Mouse (Mus musculus) neural tube, embryonic 12.5 days (tissue): ENCODE data around the gene Doc2g. TPM values are rescaled to one million over a fixed set of nuclear protein-coding genes. Genes with fewer than 3 reads are reported as not detected.
"Not testable (repeated sequence)": the region's sequence is repeated elsewhere in the genome, so short reads cannot be mapped to it uniquely, and the experiment has no call there.

ENCODE experiments used
- ATAC-seq: fragments of 200-750 bp; cut with Nextera tagmentation; 2 replicates; pipeline ENCODE4 v1.8.0; 2017; ENCODE audit warnings: low read depth, mild to moderate bottlenecking, moderate TSS enrichment, moderate library complexity; ENCODE audit not compliant: low FRiP score
- H3K27ac ChIP-seq: fragments of 300-500 bp; sonication (generic); 2 replicates; pipeline ENCODE4 v1.5.1; 2016
- H3K27me3 ChIP-seq: fragments of 300-500 bp; sonication (generic); replicated peaks from 2 replicates; pipeline ENCODE4 v1.6.1; 2016; ENCODE audit warnings: mild to moderate bottlenecking
- H3K36me3 ChIP-seq: fragments of 300-500 bp; sonication (generic); 2 replicates; pipeline ENCODE4 v1.6.1; 2016; ENCODE audit warnings: mild to moderate bottlenecking
- H3K4me1 ChIP-seq: fragments of 300-500 bp; sonication (generic); 2 replicates; pipeline ENCODE4 v1.6.1; 2016
- H3K4me2 ChIP-seq: fragments of 300-500 bp; sonication (generic); replicated peaks from 2 replicates; pipeline ENCODE4 v1.6.1; 2016; ENCODE audit warnings: mild to moderate bottlenecking
- H3K4me3 ChIP-seq: fragments of 300-500 bp; sonication (generic); 2 replicates; pipeline ENCODE4 v1.5.1; 2016
- H3K9ac ChIP-seq: fragments of 300-500 bp; sonication (generic); 2 replicates; pipeline ENCODE4 v1.6.1; 2016; ENCODE audit warnings: mild to moderate bottlenecking
- H3K9me3 ChIP-seq: fragments of 300-500 bp; sonication (generic); 2 replicates; pipeline ENCODE4 v1.6.1; 2016; ENCODE audit warnings: mild to moderate bottlenecking
- WGBS: fragments of 180-500 bp; shearing (Covaris S2); methylation state at CpG from one replicate; pipeline ENCODE4 v1.1.7; 2016; 5-methylcytosine and 5-hydroxymethylcytosine counted together
- polyA plus RNA-seq: library from polyadenylated mRNA; unstranded; fragments of >200 nt; fragmentation: Nextera tagmentation; extraction: Ambion mirVana; gene quantifications from 2 replicates; pipeline ENCODE4 v1.2.1, GENCODE M21; 2016

Doc2g gene
- polyA plus RNA-seq: 4.5 and 6.0 TPM in 2 replicates

GRCm38 (mm10) chr19:4003112-4003511, at the start of gene Doc2g:
TSS of gene Doc2g (plus strand) at chr19:4003313.
- Histone ChIP-seq H3K4me3 (no peak within 1 kb of the TSS), H3K4me2 (no peak within 1 kb of the TSS), H3K36me3 (peaks cover 33% of the 10 kb centered on the region), H3K9me3 (no peaks in the 10 kb centered on the region), H3K27me3 (no peaks in the 10 kb centered on the region), H3K9ac (no peak within 1 kb of the TSS), H3K4me1 (peaks cover 17% of the 10 kb centered on the region), H3K27ac (no peak within 1 kb of the TSS)
- 84% methylated on average over 1 of the region's 1 CpGs for WGBS
- no peak for ATAC-seq

GRCm38 (mm10) chr19:3955033-3955432, 48.1 kb upstream of the Doc2g start:
- H3K4me2 ChIP-seq: no peak overlapping the region
- H3K36me3 ChIP-seq: no peaks in the 10 kb centered on the region
- no peaks in the 10 kb centered on the region for H3K27me3 ChIP-seq
- no peak overlapping the region for H3K4me3 ChIP-seq
- 77% methylated on average over 3 of the region's 3 CpGs for WGBS
- ATAC-seq: no peak
- H3K27ac ChIP-seq: no peak overlapping the region
- H3K4me1 ChIP-seq: no peaks in the 10 kb centered on the region
- no peak overlapping the region for H3K9ac ChIP-seq
- H3K9me3 ChIP-seq: no peaks in the 10 kb centered on the region

- Histone ChIP-seq H3K27ac (no peak overlapping the region), H3K4me2 (no peak overlapping the region), H3K36me3 (no peaks in the 10 kb centered on the region), H3K27me3 (no peaks in the 10 kb centered on the region), H3K9me3 (no peaks in the 10 kb centered on the region), H3K4me1 (no peaks in the 10 kb centered on the region), H3K9ac (no peak overlapping the region), H3K4me3 (no peak overlapping the region)
- 54% methylated on average over 4 of the region's 4 CpGs for WGBS
- no peak for ATAC-seq
Measured at GRCm38 (mm10) chr19:3955804-3956203, 47.3 kb upstream of the Doc2g start.

DNA sequence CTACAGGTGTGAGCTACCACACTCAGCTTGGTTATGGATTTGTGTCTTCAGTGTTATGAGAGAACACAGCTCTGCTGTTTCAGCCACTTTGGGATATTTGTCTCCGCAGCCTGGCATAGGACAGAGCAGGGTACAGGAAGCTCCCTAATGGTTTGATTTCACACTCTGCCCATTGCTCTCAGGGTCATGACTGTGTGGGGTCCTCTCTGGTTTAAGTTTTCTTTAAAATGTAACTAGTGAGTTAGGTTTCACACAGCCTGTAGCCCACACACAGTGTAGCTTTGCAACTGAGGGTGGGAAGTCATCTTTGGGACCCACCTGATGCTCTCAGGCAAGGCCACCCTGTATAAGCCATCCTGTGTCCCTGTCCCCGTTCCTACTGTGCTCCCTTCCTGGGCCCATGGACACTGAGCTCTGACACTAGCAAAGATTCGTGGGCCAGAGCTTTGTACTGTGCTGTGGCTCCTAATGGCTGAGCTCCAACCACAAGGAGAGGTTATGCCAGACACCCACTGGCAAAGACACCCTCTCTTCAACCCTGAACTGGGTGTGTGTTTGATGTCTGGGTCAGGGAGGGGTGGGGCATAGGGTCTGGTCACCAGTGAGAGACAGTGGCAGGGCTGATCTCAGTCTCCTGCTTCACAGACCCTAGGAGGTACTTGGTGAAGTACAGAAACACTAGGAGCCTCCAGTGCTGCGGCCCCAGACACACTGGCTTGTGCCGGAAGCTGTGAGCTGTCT, 45.6 kb upstream of the Doc2g start:
- not testable (repeated sequence) for H3K9ac ChIP-seq, H3K27ac ChIP-seq, H3K9me3 ChIP-seq, H3K4me1 ChIP-seq, H3K4me3 ChIP-seq, H3K36me3 ChIP-seq, ATAC-seq, H3K27me3 ChIP-seq, H3K4me2 ChIP-seq
- WGBS: 81% methylated on average over 5 of the region's 5 CpGs

DNA sequence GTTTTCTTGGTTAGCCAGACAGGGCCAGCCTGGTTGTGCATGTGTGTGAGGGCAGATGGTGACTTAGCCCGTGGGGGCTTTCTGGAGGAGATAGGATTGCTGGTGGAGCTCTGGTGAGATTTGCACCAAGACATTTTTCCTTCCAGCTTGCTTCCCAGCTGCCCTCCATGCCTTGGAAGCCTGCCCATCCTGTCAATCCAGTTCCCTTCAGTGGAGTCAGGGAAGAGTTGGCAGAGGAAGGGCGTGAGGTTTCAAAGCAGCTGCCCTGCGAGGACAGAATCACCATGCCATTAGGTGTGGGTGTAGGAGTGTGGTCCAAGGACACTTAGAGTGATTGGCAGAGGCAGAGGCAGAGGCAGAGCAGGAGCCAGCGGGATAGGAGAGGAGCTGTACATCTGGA, 44.6 kb upstream of the Doc2g start, which contains the start of gene Aldh3b3:
Aldh3b3 (plus strand) TSS at position 176 of the 400 bp plus-strand sequence.
- Histone ChIP-seq H3K4me2 (no peak within 1 kb of the TSS), H3K4me1 (no peaks in the 10 kb centered on the region), H3K4me3 (no peak within 1 kb of the TSS), H3K9me3 (no peaks in the 10 kb centered on the region), H3K9ac (no peak within 1 kb of the TSS), H3K27me3 (no peaks in the 10 kb centered on the region), H3K36me3 (no peaks in the 10 kb centered on the region), H3K27ac (no peak within 1 kb of the TSS)
- no peak for ATAC-seq
- WGBS: 79% methylated on average over 4 of the region's 4 CpGs

DNA sequence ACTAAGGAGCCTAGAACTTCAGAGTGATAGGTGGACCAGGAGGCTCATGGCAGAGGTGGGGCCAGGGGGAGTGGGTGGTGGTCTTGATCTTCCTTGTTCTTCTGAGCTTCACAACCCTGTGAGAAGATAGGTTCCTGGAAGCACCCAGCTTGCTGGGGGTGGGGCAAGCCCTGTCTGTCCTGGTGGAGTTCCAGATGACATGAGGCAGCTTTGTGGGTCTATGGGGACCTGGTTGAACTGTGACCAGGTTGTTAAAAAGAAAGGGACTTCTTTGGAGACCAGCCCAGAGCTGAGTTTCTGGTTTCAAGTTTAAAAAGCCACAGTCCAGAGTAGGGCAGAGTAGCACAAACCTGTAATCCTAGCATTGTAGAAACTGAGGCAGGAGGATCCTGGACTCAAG, 44.1 kb upstream of the Doc2g start:
- ATAC-seq: no peak
- no peaks in the 10 kb centered on the region for H3K27me3 ChIP-seq
- no peak overlapping the region for H3K4me3 ChIP-seq
- no peaks in the 10 kb centered on the region for H3K9me3 ChIP-seq
- no peak overlapping the region for H3K4me2 ChIP-seq
- H3K27ac ChIP-seq: no peak overlapping the region
- H3K36me3 ChIP-seq: no peaks in the 10 kb centered on the region
- H3K4me1 ChIP-seq: no peaks in the 10 kb centered on the region
- H3K9ac ChIP-seq: no peak overlapping the region

DNA sequence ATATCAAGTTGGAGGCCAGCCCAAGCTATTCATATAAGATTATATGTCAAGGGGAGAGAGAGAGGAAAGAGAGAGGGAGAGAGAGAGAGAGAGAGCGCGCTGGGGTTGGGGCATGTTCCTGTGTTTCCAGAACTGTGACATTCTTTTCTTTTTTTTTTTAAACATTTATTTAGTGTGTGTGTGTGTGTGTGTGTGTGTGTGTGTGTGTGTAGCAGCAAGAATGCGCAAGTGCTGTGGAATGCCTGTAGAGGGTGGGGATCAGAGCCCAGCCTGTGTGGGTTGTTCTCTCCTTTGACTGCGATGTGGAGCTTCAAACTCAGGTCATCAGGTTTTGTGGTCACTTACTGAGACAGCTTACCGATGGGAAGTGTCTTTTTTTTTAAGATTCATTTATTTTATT, 42.9 kb upstream of the Doc2g start:
- 87% methylated on average over 5 of the region's 5 CpGs for WGBS

GRCm38 (mm10) chr19:3961805-3962204, 41.3 kb upstream of the Doc2g start:
- H3K4me3 ChIP-seq, H3K36me3 ChIP-seq, H3K27me3 ChIP-seq, H3K4me2 ChIP-seq, H3K27ac ChIP-seq, H3K4me1 ChIP-seq, H3K9ac ChIP-seq, ATAC-seq, H3K9me3 ChIP-seq: not testable (repeated sequence)
- 89% methylated on average over 6 of the region's 6 CpGs for WGBS

More for the DNA sequence above, 42.9 kb upstream of the Doc2g start:
- no peak for ATAC-seq
- no peak overlapping the region for H3K9ac ChIP-seq
- H3K27me3 ChIP-seq: no peaks in the 10 kb centered on the region
- no peaks in the 10 kb centered on the region for H3K4me1 ChIP-seq
- H3K9me3 ChIP-seq: no peaks in the 10 kb centered on the region
- H3K36me3 ChIP-seq: no peaks in the 10 kb centered on the region
- no peak overlapping the region for H3K27ac ChIP-seq
- H3K4me3 ChIP-seq: no peak overlapping the region
- no peak overlapping the region for H3K4me2 ChIP-seq

- H3K9ac ChIP-seq: no peak overlapping the region
- no peaks in the 10 kb centered on the region for H3K4me1 ChIP-seq
- H3K27me3 ChIP-seq: no peaks in the 10 kb centered on the region
- H3K4me2 ChIP-seq: no peak overlapping the region
- H3K36me3 ChIP-seq: no peaks in the 10 kb centered on the region
- H3K4me3 ChIP-seq: no peak overlapping the region
- no peaks in the 10 kb centered on the region for H3K9me3 ChIP-seq
- WGBS: 22% methylated on average over 2 of the region's 2 CpGs
- no peak for ATAC-seq
- H3K27ac ChIP-seq: no peak overlapping the region
Measured at GRCm38 (mm10) chr19:3962469-3962868, 40.6 kb upstream of the Doc2g start.

DNA sequence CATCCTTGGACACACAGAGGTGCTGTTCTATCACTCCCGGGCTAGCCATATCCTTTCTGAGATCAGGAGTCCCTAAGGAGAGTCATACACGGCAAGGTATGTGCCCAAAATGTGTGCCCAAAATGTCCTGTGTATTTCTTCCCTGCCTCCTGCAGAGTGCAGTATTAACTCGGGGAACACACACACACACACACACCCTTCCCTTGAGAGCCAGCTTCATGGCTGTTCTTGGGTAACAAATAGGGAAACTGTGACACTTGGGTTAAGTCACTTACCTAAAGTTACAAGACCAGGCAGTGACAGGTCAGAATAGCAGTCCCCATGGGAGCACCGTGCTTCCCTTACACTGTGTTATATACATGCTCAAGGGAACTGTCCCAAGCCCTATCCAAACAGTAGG, 39.1 kb upstream of the Doc2g start:
- Histone ChIP-seq H3K27ac (no peak overlapping the region), H3K36me3 (no peaks in the 10 kb centered on the region), H3K4me3 (no peak overlapping the region), H3K9ac (no peak overlapping the region), H3K9me3 (no peaks in the 10 kb centered on the region), H3K27me3 (no peaks in the 10 kb centered on the region), H3K4me2 (no peak overlapping the region), H3K4me1 (no peaks in the 10 kb centered on the region)
- WGBS: 76% methylated on average over 4 of the region's 4 CpGs
- no peak for ATAC-seq

- no peak overlapping the region for H3K4me3 ChIP-seq
- 73% methylated on average over 11 of the region's 11 CpGs for WGBS
Measured at GRCm38 (mm10) chr19:3966330-3967075, 36.6 kb upstream of the Doc2g start.

GRCm38 (mm10) chr19:3967258-3967657, 35.9 kb upstream of the Doc2g start:
- H3K4me1 ChIP-seq: no peaks in the 10 kb centered on the region
- ATAC-seq: no peak
- H3K9me3 ChIP-seq: no peaks in the 10 kb centered on the region
- WGBS: 73% methylated on average over 3 of the region's 3 CpGs
- H3K27ac ChIP-seq: no peak overlapping the region
- no peak overlapping the region for H3K9ac ChIP-seq
- no peak overlapping the region for H3K4me3 ChIP-seq
- 0 out of 2 replicates have a peak, but pooled peaks cover 3% of the 10 kb centered on the region for H3K27me3 ChIP-seq
- no peaks in the 10 kb centered on the region for H3K36me3 ChIP-seq
- H3K4me2 ChIP-seq: no peak overlapping the region

More at GRCm38 (mm10) chr19:3966330-3967075, 36.6 kb upstream of the Doc2g start:
- ATAC-seq: no peak
- no peak overlapping the region for H3K27ac ChIP-seq
- no peak overlapping the region for H3K4me2 ChIP-seq
- 0 out of 2 replicates have a peak, but pooled peaks cover 3% of the 10 kb centered on the region for H3K27me3 ChIP-seq
- H3K9me3 ChIP-seq: no peaks in the 10 kb centered on the region
- H3K9ac ChIP-seq: no peak overlapping the region
- no peaks in the 10 kb centered on the region for H3K36me3 ChIP-seq
- no peaks in the 10 kb centered on the region for H3K4me1 ChIP-seq
